Mouse (Mus musculus) stomach, postnatal 0 days (tissue): Measurements from ENCODE around the gene Slc25a33. TPM values are rescaled to one million over a fixed set of nuclear protein-coding genes. Genes with fewer than 3 reads are reported as not detected.
"Not testable (repeated sequence)": the region's sequence is repeated elsewhere in the genome, so short reads cannot be mapped to it uniquely, and the experiment has no call there.

Source experiments
- ATAC-seq: fragments of 200-750 bp; cut with Nextera tagmentation; 2 replicates; pipeline ENCODE4 v1.8.0; 2017; ENCODE audit not compliant: low FRiP score, low TSS enrichment
- DNase-seq: peaks from one replicate; pipeline ENCODE4 v3.0.0-alpha.2; 2016; ENCODE audit warnings: low spot score
- H3K27ac ChIP-seq: fragments of 300-500 bp; sonication (generic); replicated peaks from 2 replicates; pipeline ENCODE4 v1.5.1; 2014; ENCODE audit warnings: mild to moderate bottlenecking, control low read depth
- H3K27me3 ChIP-seq: fragments of 300-500 bp; sonication (generic); 2 replicates; pipeline ENCODE4 v1.6.1; 2014; ENCODE audit warnings: low read length; ENCODE audit not compliant: control insufficient read depth, insufficient read depth
- H3K36me3 ChIP-seq: fragments of 300-500 bp; sonication (generic); 2 replicates; pipeline ENCODE4 v1.6.1; 2014; ENCODE audit warnings: low read length, mixed read lengths; ENCODE audit not compliant: control insufficient read depth, insufficient read depth
- H3K4me1 ChIP-seq: fragments of 300-500 bp; sonication (generic); replicated peaks from 2 replicates; pipeline ENCODE4 v1.6.1; 2014; ENCODE audit warnings: antibody characterized with exemption; ENCODE audit not compliant: control insufficient read depth, insufficient read depth
- H3K4me2 ChIP-seq: fragments of 300-500 bp; sonication (generic); replicated peaks from 2 replicates; pipeline ENCODE4 v1.6.1; 2014; ENCODE audit warnings: low read depth, mild to moderate bottlenecking, control low read depth, moderate library complexity
- H3K4me3 ChIP-seq: fragments of 300-500 bp; sonication (generic); 2 replicates; pipeline ENCODE4 v1.5.1; 2014; ENCODE audit warnings: low read depth, low read length, control low read depth
- H3K9ac ChIP-seq: fragments of 300-500 bp; sonication (generic); 2 replicates; pipeline ENCODE4 v1.6.1; 2014; ENCODE audit warnings: mild to moderate bottlenecking, low read length, control low read depth, mixed read lengths
- H3K9me3 ChIP-seq: fragments of 300-500 bp; sonication (generic); 2 replicates; pipeline ENCODE4 v1.6.1; 2016; ENCODE audit warnings: low read length; ENCODE audit not compliant: control insufficient read depth
- CTCF ChIP-seq: IDR thresholded peaks from 2 replicates; pipeline ENCODE4 v1.5.1; 2016; ENCODE audit warnings: antibody characterized with exemption, low read depth, mild to moderate bottlenecking, moderate library complexity
- EP300 ChIP-seq: optimal IDR thresholded peaks from 2 replicates; pipeline ENCODE3; 2016; ENCODE audit warnings: antibody characterized with exemption
- WGBS: fragments of 180-500 bp; shearing (Covaris S2); extraction: QIAGEN DNeasy Blood & Tissue Kit; methylation state at CpG from one replicate; pipeline ENCODE4 v1.1.7; 2014; 5-methylcytosine and 5-hydroxymethylcytosine counted together
- polyA plus RNA-seq: library from polyadenylated mRNA; unstranded; fragments of >200 nt; fragmentation: Nextera tagmentation; extraction: Ambion mirVana; gene quantifications from 2 replicates; pipeline ENCODE4 v1.2.1, GENCODE M21; 2015

Gene Slc25a33
- polyA plus RNA-seq, 1 experiment from 2014 or later = 21.7 TPM

DNA sequence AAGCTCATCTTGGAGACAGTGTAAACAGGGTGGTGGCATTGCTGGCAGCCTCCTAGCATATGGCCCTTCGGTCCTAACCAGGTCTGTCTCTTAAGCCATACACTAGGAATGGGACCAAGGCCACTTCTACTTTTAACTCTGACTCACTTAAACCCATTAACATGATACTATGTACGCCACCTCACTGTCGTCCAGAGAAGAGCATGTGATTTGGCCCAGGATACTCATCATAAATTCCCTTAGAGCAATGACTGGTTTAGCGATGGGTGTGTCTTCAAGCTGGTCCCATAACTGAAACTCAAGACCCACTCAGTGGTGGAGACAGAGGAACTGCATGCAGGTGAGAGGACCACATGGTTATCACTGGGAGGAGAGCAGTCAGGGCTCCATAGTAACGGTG, 8.9 kb downstream of the Slc25a33 start:
- H3K36me3 ChIP-seq = no peaks in the 10 kb centered on the region
- H3K9me3 ChIP-seq = no peaks in the 10 kb centered on the region
- TF ChIP-seq EP300 (no peak), CTCF (no peak)
- 83% methylated on average over 5 of the region's 5 CpGs for whole genome bisulfite sequencing
- no peaks in the 10 kb centered on the region for H3K27me3 ChIP-seq
- H3K27ac ChIP-seq = no peak overlapping the region
- DNase-seq (no peak), ATAC-seq (no peak)
- H3K4me1 ChIP-seq = no peaks in the 10 kb centered on the region
- no peak overlapping the region for H3K9ac ChIP-seq
- no peak overlapping the region for H3K4me2 ChIP-seq
- no peak overlapping the region for H3K4me3 ChIP-seq

GRCm38 (mm10) chr4:149763335-149763734, 10.7 kb downstream of the Slc25a33 start:
- no peaks in the 10 kb centered on the region for H3K36me3 ChIP-seq
- H3K9me3 ChIP-seq = no peaks in the 10 kb centered on the region
- H3K27me3 ChIP-seq = no peaks in the 10 kb centered on the region
- no peak overlapping the region for H3K4me3 ChIP-seq
- no peak overlapping the region for H3K4me2 ChIP-seq
- H3K27ac ChIP-seq = no peak overlapping the region
- WGBS = 83% methylated on average over 2 of the region's 2 CpGs
- TF ChIP-seq CTCF (no peak), EP300 (no peak)
- ATAC-seq (no peak), DNase-seq (no peak)
- H3K4me1 ChIP-seq = no peaks in the 10 kb centered on the region
- no peak overlapping the region for H3K9ac ChIP-seq

GRCm38 (mm10) chr4:149759517-149759916, 14.6 kb downstream of the Slc25a33 start:
- H3K4me1 ChIP-seq = no peaks in the 10 kb centered on the region
- TF ChIP-seq CTCF (no peak), EP300 (no peak)
- no peak overlapping the region for H3K4me3 ChIP-seq
- H3K36me3 ChIP-seq = no peaks in the 10 kb centered on the region
- no peaks in the 10 kb centered on the region for H3K9me3 ChIP-seq
- ATAC-seq = no peak
- 44% methylated on average over 5 of the region's 5 CpGs for WGBS
- no peak for DNase-seq
- no peak overlapping the region for H3K4me2 ChIP-seq
- no peak overlapping the region for H3K27ac ChIP-seq
- no peak overlapping the region for H3K9ac ChIP-seq
- no peaks in the 10 kb centered on the region for H3K27me3 ChIP-seq

DNA sequence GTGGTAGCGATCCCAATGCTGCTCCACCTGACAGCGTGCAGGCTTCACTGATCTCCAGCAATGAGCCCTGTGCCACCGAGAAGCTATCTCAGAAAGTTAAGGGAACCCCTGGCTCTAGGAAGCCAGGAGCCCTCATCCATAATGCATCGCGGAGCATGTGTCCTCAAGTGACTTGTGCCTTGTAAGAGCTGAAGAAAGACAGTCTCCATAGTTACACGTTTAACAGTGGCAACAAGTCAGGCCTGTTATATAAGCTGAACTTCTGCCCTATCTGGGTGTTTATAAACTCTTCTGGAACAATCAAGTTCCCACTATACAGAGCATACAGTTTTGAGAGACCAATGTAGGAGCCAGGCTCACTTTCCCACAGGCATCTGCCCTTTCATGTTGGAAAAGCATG, 15.7 kb downstream of the Slc25a33 start:
- Histone ChIP-seq H3K4me3 (no peak overlapping the region), H3K4me1 (no peaks in the 10 kb centered on the region), H3K4me2 (no peak overlapping the region), H3K9me3 (no peaks in the 10 kb centered on the region), H3K27me3 (no peaks in the 10 kb centered on the region), H3K36me3 (no peaks in the 10 kb centered on the region), H3K27ac (no peak overlapping the region), H3K9ac (no peak overlapping the region)
- TF ChIP-seq EP300 = no peak
- TF ChIP-seq CTCF = no peak
- DNase-seq (no peak), ATAC-seq (peak; percentile 21; the same call in 1 of the 2 replicates)
- 67% methylated on average over 6 of the region's 6 CpGs for WGBS

- not testable (repeated sequence) for ATAC-seq, DNase-seq, H3K9ac ChIP-seq, H3K9me3 ChIP-seq, H3K4me3 ChIP-seq, H3K4me1 ChIP-seq, H3K27me3 ChIP-seq, H3K27ac ChIP-seq, H3K4me2 ChIP-seq, H3K36me3 ChIP-seq
- WGBS = 88% methylated on average over 7 of the region's 7 CpGs
Measured at GRCm38 (mm10) chr4:149756546-149756945, 17.5 kb downstream of the Slc25a33 start.

DNA sequence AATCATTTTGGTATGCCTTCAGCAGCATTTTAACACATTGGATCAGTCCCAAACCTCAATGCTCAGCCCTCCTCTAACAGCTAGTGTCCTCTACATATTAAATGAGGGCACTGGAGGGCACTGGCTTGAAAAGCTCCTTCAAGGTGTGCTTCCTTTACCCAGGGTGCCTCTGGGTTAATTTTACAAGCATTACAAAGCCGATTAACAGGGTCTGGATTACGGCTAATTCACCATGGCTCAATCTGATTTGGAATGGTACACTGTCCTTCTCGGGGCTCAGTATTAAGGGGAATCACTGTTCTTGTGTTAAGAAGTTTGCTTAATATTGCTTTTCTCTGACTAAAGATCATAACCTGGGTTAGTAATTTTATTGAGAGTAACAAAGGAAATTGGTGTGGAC, 21.2 kb downstream of the Slc25a33 start:
- no peaks in the 10 kb centered on the region for H3K36me3 ChIP-seq
- no peak for TF ChIP-seq CTCF
- TF ChIP-seq EP300 = no peak
- WGBS = 85% methylated on average over 3 of the region's 3 CpGs

More for the DNA sequence above, 21.2 kb downstream of the Slc25a33 start:
- H3K4me2 ChIP-seq = no peak overlapping the region
- H3K9ac ChIP-seq = no peak overlapping the region
- no peak overlapping the region for H3K4me3 ChIP-seq
- ATAC-seq (no peak), DNase-seq (no peak)
- H3K27ac ChIP-seq = no peak overlapping the region
- H3K9me3 ChIP-seq = no peaks in the 10 kb centered on the region
- no peaks in the 10 kb centered on the region for H3K4me1 ChIP-seq
- no peaks in the 10 kb centered on the region for H3K27me3 ChIP-seq
